Mouse (Mus musculus): ENCODE results near the gene Rbms3. TPM values are rescaled to one million over a fixed set of nuclear protein-coding genes. Genes with fewer than 3 reads are reported as not detected.

The Rbms3 gene
- total RNA-seq, 2 experiments from 2014 or later: 11.5 to 13.0 TPM

- Histone ChIP-seq H3K27ac (no peak overlapping the region), H3K4me3 (no peak overlapping the region)
- TF ChIP-seq CTCF (IDR thresholded peaks at IDR 0.05): no peak
- intact Hi-C loops (cut with DNase I): no loop called here
- DNase-seq (ENCODE audit: extremely low spot score in 1 of 2, low spot score in 2 of 2): no peak
Observed at GRCm38 (mm10) chr9:116762395-116763025, 867.2 kb downstream of the Rbms3 start.

GRCm38 (mm10) chr9:116748857-116749584, 880.7 kb downstream of the Rbms3 start:
- DNase-seq (ENCODE audit: extremely low spot score in 1 of 2, low spot score in 2 of 2): no peak

GRCm38 (mm10) chr9:116748346-116748745, 881.4 kb downstream of the Rbms3 start:
- no peak overlapping the region for H3K4me3 ChIP-seq
- intact Hi-C loops (cut with DNase I): no loop called here
- DNase-seq (ENCODE audit: extremely low spot score in 1 of 2, low spot score in 2 of 2): no peak
- no peak overlapping the region for H3K27ac ChIP-seq
- TF ChIP-seq CTCF (IDR thresholded peaks at IDR 0.05): no peak

More at GRCm38 (mm10) chr9:116748857-116749584, 880.7 kb downstream of the Rbms3 start:
- Histone ChIP-seq H3K27ac (no peak overlapping the region), H3K4me3 (no peak overlapping the region)
- intact Hi-C loops (cut with DNase I): no loop called here
- no peak for TF ChIP-seq CTCF (IDR thresholded peaks at IDR 0.05)

- intact Hi-C loops (cut with DNase I): no loop called here
- TF ChIP-seq CTCF (IDR thresholded peaks at IDR 0.05): peak; percentile 26
- no peak overlapping the region for H3K4me3 ChIP-seq
Observed at GRCm38 (mm10) chr9:116746871-116747270, 882.8 kb downstream of the Rbms3 start.

GRCm38 (mm10) chr9:116737786-116738185, 891.9 kb downstream of the Rbms3 start:
- no peak for DNase-seq (ENCODE audit: extremely low spot score in 1 of 2, low spot score in 2 of 2)
- peak; percentile 32 for TF ChIP-seq CTCF (IDR thresholded peaks at IDR 0.05)
- no peak overlapping the region for H3K27ac ChIP-seq
- no peak overlapping the region for H3K4me3 ChIP-seq
- intact Hi-C loops (cut with DNase I): no loop called here

More at GRCm38 (mm10) chr9:116746871-116747270, 882.8 kb downstream of the Rbms3 start:
- DNase-seq (ENCODE audit: extremely low spot score in 1 of 2, low spot score in 2 of 2): no peak
- H3K27ac ChIP-seq: no peak overlapping the region

GRCm38 (mm10) chr9:116729172-116729571, 900.5 kb downstream of the Rbms3 start:
- H3K4me3 ChIP-seq: no peak overlapping the region
- DNase-seq (ENCODE audit: extremely low spot score in 1 of 2, low spot score in 2 of 2): no peak
- H3K27ac ChIP-seq: no peak overlapping the region
- no peak for TF ChIP-seq CTCF (IDR thresholded peaks at IDR 0.05)
- intact Hi-C loops (cut with DNase I): no loop called here

GRCm38 (mm10) chr9:116728655-116729054, 901.1 kb downstream of the Rbms3 start:
- intact Hi-C loops (cut with DNase I): no loop called here
- H3K4me3 ChIP-seq: no peak overlapping the region
- DNase-seq (ENCODE audit: extremely low spot score in 1 of 2, low spot score in 2 of 2): no peak
- no peak overlapping the region for H3K27ac ChIP-seq
- no peak for TF ChIP-seq CTCF (IDR thresholded peaks at IDR 0.05)

GRCm38 (mm10) chr9:116728093-116728492, 901.6 kb downstream of the Rbms3 start:
- no peak for DNase-seq (ENCODE audit: extremely low spot score in 1 of 2, low spot score in 2 of 2)

GRCm38 (mm10) chr9:116724581-116724980, 905.1 kb downstream of the Rbms3 start:
- H3K4me3 ChIP-seq: no peak overlapping the region
- TF ChIP-seq CTCF (IDR thresholded peaks at IDR 0.05): no peak
- no peak for DNase-seq (ENCODE audit: extremely low spot score in 1 of 2, low spot score in 2 of 2)
- no peak overlapping the region for H3K27ac ChIP-seq
- intact Hi-C loops (cut with DNase I): no loop called here

More at GRCm38 (mm10) chr9:116728093-116728492, 901.6 kb downstream of the Rbms3 start:
- no peak overlapping the region for H3K4me3 ChIP-seq
- intact Hi-C loops (cut with DNase I): no loop called here
- TF ChIP-seq CTCF (IDR thresholded peaks at IDR 0.05): no peak
- no peak overlapping the region for H3K27ac ChIP-seq

GRCm38 (mm10) chr9:116703119-116703518, 926.6 kb downstream of the Rbms3 start:
- Histone ChIP-seq H3K27ac (no peak overlapping the region), H3K4me3 (no peak overlapping the region)
- TF ChIP-seq CTCF (IDR thresholded peaks at IDR 0.05): no peak
- intact Hi-C loops (cut with DNase I): no loop called here
- no peak for DNase-seq (ENCODE audit: extremely low spot score in 1 of 2, low spot score in 2 of 2)

- TF ChIP-seq CTCF (IDR thresholded peaks at IDR 0.05): no peak
- no peak overlapping the region for H3K4me3 ChIP-seq
- intact Hi-C loops (cut with DNase I): no loop called here
- no peak overlapping the region for H3K27ac ChIP-seq
- no peak for DNase-seq (ENCODE audit: extremely low spot score in 1 of 2, low spot score in 2 of 2)
Observed at GRCm38 (mm10) chr9:116702611-116703010, 927.1 kb downstream of the Rbms3 start.

GRCm38 (mm10) chr9:116701511-116702179, 928.1 kb downstream of the Rbms3 start:
- H3K27ac ChIP-seq: no peak overlapping the region
- TF ChIP-seq CTCF (IDR thresholded peaks at IDR 0.05): no peak
- no peak overlapping the region for H3K4me3 ChIP-seq
- DNase-seq (ENCODE audit: extremely low spot score in 1 of 2, low spot score in 2 of 2): no peak
- intact Hi-C loops (cut with DNase I): no loop called here

Data from left cerebral cortex, adult 2 months (tissue).